Mouse (Mus musculus) hindlimb bud, embryonic 11.5 days (tissue): ENCODE data around the gene Magi1.

Source experiments
- DNase-seq: peaks from one replicate; pipeline ENCODE4 v3.0.0-alpha.2; 2012; ENCODE audit warnings: low read depth, low spot score; ENCODE audit errors: extremely low spot score

The Magi1 gene

DNA sequence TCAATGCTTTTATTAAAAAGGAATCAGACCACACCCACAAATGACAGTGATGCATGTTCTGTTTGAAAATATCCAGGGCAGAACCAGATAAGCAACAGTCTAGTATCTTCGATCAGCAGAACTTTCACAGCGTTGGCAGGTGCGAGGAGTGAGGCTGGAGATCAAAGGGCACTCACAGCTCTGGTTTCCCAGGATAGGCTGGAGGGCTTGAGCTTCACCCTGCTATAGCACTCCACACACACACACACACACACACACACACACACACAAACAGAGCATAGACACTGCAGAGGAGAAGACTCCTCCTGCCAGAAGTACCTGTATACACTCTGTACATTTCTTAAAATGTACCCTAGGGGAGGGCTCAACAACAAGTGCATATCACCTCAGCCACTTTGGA lies 214.3 kb downstream of the Magi1 start:
- DNase-seq: no peak

DNA sequence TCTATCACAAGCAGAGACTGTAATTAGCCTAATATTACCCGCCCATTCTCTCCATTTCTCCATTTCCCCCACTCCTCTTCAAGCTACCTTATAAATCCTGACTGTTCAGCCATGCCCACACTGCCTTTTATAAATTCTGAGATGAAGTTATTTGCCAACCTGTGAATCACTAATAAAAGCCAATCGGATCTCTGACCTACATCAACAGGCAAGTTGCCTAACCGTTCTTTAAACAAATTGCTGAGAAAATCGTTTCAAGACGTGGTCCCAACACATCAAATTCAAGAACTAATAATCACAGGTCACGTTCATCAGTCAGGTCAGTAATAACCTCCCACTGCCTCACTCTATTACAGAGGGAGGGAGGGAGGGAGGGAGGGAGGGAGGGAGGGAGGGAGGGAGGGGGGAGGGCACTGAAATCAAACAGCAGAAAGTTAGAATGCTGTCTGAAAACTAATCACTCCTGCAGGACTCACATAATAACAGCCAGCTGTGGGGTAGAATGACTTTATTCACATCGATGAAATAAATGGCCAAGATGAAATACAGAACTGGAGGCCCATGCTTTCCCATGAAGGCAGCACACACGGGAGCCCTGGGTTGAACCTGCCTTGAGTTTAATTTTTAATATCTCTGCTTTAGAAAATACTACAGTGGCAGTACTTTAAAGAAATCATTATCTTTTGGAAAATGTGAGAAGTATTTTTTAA lies 215.8 kb downstream of the Magi1 start:
- DNase-seq: no peak

GRCm38 (mm10) chr6:94064832-94065231 lies 218.9 kb downstream of the Magi1 start:
- no peak for DNase-seq

DNA sequence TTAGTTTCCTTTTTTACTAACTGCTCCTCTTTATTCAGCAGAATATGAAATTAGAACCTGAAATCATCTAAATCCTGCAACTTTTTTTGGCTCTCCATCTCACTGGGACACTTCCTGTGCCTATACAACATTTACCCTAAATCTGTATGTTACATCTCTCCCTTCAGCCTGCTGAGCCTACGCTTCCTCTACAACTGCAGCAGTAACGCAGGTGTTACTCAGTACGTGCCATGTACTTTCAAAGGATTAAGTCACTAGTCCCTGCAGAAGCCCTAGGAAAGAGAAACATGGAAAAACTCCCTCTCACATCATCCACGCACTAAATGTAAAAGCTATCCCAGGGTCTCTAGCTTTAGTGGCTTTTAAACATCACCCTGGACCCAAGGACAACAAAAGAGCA lies 220.2 kb downstream of the Magi1 start:
- DNase-seq: no peak

DNA sequence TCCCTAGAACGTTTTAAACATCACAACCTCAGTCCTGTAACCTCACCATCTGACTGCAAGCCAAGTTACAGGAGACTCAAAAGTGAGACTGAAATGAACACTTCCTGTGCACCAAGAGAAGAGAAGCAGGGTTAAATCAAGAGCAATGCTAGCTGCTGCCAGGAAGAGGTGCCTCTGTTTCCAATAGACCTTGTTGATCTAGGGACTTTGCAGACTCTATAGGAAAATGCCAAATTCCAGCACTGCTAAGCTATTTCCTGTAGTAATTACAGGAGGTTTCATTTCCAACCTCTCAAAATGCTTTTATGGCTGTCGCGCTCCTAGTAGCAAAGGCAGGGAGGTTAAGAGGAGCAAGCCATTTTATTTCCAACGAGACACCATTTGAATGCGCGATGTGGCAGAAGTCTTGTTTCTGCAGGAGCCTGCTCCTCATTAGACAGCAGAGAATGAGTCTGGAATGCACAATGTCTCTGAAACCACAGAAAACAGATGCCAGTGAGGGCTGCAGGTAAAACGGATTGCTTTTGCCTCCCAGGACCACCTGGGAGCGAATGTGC lies 222.2 kb downstream of the Magi1 start:
- no peak for DNase-seq

DNA sequence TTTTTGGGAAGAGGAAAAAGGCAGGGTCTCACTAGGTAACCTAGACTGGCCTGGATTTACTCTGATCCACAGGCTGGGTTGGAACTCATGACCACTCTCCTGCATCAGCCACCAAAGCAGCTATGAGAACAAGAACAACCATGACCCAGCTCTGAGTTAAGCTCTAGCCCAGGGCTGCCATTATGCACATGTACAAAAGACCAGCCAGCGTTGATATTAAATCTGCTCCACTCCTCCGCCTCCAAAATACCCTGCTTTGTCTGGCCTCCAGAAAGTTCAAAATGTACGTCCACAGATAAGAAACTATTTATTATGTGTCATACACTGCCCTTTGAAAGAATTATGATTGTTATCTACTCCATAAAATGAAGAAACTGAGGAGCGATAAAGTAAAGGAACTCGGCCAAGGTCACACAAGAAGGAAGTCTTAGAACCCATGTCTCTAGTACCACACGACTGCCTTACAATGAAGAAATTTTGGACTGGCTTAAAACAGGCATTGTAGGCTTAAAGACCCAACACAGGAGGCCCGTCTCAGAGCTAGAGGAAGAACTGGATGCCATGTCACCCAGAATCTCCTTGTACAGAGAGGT lies 223.0 kb downstream of the Magi1 start:
- DNase-seq: no peak

DNA sequence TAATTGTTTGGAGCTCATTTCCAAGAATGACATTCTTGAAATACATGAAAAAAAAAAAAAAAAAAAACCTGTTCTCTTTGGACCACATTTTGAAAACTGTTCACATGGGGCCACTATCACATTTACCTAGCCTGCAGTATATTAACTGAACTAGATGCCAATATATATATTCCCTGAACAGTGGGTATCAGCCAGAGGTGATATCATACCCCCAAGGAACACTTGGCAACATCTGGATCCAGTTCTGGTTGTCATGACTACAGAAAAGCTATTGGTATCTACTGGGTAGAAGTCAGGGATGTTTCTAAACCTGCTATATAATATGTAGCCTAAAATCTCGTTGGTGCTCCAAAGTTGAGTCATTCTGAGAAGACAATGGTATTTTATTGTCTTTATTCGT lies 224.6 kb downstream of the Magi1 start:
- DNase-seq: no peak

DNA sequence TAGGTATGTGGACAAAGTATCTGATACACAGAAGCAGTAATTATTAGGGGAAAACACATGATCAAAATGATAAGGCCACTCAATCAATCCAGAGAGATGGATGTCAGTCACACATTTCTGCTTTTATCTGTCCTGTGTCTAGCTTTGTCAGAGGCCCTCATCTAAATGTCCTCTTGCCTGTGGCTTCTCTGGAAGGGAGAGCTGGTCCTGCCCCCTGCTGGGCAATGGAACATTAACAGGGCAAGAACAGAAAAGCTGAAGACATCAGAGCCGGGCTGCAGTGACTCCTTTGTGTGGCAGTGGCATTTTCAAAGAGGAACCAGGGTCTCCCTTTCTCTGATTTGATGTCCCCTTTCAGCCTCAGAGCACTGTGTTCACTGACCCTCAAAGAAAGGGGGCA lies 229.8 kb downstream of the Magi1 start:
- DNase-seq: no peak

DNA sequence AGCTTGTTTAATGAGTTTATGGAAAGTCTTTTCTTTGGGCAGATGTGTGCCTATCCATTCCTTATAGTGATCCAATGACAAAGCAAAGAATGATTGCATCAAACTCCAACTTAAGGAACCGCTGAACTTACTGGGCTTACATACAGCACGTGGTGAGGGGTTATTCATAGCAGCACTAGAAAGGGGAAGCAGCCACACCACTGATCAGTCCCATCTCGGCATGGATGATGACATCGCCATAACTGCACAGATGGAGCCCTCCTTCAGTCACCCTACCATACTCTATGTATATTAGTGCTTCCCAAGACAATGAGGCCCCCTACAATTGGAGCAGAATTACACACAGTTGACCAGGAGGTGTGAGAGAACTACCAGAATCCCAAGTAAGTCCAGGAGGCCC lies 238.5 kb downstream of the Magi1 start:
- no peak for DNase-seq

DNA sequence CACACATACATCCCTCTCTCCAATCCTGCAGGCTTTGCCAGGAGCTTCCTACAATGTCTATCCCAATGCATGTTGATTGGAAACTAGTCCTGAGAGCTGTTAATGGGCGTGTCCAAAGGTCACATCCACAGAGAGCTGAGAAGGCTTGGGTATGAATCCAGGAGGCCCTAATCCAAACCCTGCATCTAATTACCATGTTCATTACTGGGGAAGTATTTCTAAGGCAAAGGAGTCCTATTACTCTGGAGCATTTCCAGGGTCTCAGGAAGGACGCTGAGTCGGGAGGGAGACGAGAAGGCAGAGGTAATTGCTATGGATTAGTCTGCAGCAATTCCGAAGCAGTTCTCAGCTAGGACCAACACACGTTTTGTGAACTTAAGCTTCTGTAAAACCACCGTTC lies 240.3 kb downstream of the Magi1 start:
- no peak for DNase-seq

GRCm38 (mm10) chr6:94040093-94040492 lies 243.6 kb downstream of the Magi1 start:
- no peak for DNase-seq

DNA sequence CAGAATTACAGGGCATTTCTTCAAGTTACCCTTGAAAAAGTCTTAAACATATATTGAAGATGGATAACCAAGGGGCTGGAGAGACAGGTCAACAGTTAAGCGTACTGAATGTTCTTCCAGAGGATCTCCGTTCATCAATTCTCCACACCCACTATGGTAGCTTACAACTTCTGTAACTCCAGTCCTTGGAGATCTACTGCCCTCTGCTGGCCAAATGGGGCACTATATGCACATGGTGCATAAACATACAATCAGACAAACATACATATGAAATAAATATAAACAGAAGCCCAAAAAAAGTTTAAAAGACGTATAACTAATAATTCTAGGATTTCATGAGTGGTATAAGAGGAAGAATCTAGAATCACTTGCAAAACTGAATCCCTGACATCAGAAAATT lies 244.8 kb downstream of the Magi1 start:
- DNase-seq: no peak

DNA sequence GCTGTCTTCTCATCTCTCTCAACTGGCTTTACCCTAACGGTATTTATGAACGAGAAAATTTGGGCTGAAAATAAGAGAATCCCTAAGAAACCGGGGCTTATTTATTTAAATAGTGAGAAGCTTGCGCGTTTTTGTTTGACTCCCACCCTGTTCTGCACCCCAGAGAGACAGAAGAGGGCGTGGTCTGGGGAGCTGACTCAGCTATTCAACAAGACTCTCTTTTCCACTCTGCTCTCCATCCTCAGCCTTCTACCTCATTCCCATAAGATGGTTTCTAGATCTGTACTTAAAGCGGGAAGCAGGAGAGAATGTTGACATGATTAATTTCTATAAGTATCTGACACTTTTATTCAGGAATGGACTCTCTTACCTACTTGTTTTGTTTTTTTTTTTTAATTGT lies 247.2 kb downstream of the Magi1 start:
- DNase-seq: no peak

DNA sequence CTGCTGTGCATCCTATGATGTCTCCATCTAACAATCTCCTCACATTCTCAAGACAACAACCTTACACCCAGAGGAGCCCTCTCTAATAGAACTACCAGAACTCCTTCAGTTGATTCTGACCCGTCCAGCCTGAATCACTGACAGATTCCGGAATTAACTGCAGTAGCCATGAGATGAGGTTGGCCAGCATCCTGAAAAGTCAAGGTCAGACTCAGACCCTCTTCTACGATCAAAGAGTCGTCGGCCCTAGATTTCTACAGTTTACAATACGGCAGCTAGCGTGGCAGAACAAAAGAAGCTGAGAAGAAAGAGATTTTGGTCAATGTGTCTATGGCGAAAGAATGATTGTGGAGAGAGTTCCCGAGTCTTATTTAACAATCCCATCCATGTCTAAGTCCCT lies 257.4 kb downstream of the Magi1 start:
- DNase-seq: no peak

DNA sequence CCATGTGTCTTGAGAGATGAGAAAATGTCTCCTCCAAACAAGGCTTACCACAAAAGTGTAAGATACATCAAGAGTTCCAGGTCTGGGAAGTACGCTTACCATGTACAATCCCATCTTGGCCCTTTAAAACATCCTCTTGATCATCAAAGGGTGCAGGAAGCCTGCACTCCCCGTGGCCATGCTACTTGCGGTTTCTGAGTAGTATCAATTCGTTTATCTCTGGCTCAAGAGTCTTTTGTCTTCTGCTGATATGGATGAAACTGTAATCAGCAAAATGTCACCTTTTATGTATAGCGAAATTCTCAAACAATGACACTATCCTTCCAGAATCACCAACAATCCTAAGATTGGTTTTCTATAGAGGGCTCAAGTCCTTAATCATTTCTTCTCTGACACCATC lies 261.3 kb downstream of the Magi1 start:
- DNase-seq: no peak

DNA sequence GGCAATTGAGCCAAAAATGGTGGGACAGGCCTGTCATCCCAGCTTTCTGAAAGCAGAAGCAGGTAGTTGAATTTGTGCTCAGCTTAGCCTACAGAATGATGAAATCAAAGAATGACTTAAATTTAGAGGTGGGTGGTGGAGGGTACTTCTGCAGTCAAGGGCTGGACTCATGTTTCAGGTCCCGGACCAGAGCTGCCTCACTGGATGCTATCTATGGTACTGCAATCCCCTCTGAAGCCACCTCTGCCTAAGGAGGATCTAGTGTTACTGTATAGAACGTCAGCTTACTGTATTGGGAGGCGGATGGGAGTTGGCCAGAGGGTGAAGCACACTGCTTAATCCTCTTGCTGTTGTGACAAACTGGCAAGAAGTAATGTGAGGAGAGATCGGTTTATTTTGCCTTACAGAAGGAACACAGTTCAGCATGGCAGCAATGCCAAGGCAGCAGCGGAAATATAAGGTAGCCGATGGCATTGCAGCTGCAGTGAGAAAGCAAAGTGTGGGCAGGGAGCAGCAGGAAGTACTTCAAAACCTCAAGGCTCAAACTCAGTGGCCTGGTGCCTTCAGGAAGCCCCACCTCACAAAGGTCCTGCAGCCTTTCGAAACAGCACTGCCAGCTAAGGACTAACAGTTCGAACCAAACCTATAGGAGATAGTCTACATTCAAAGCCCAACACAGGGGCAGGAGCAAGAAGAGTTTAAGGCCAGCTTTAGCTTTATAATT lies 262.3 kb downstream of the Magi1 start:
- DNase-seq: no peak

- no peak for DNase-seq
Observed at GRCm38 (mm10) chr6:94020566-94020965, 263.2 kb downstream of the Magi1 start.

DNA sequence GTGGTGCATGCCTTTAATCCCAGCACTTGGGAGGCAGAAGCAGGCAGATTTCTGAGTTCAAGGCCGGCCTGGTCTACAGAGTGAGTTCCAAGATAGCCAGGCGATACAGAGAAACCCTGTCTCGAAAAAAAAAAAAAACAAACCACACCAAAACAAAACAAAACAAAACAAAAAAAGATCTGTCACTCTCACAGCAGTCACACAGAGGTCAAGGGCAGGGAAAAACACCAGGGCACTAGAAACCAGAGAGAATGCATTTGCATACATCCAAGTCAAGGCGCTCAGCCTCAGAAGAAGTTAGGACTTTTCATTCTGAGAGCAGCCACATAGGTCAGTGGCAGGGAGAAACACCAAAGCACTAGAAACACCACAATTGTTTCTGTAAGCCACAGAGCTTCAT lies 263.8 kb downstream of the Magi1 start:
- no peak for DNase-seq

- DNase-seq: no peak
Observed at GRCm38 (mm10) chr6:94013761-94014160, 270.0 kb downstream of the Magi1 start.

GRCm38 (mm10) chr6:94011947-94012346 lies 271.8 kb downstream of the Magi1 start:
- peak; percentile 42 for DNase-seq

DNA sequence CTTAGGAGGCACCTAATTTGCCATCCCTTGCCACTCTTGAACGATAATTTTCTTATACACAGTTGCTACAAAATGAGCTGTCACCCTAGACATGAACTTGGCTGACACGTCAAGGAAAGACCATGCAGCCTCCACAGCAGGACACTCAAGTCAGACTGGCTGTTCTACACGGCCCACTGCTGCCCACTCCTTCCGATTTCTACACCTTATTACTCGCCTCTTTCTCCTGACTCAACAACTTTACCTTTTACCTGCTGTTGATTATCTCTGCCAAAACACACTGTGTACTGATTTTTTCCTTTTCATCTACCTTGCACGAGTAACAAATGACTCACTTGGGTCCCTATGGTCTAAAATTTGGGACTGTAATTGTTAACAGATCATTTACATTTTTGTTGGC lies 272.2 kb downstream of the Magi1 start:
- no peak for DNase-seq

DNA sequence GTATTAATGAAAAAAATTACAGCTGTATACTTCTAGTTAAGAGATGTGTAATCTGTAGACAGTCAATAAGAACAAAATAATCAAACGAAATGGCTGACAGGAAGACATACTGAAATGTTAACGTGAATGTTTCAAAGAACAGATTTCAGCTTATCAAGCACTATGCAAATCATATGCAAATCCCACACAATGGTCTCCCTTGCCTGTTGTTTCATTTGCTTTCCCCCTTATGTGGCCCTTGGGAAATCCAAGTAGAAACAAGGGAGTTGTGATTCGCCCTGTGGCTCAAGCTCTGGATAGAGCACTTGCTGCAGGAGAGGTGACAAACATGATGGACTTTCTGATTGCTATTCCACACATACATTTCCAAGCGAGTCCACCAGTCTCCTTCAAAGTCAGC lies 275.1 kb downstream of the Magi1 start:
- DNase-seq: no peak
